Mouse (Mus musculus): ENCODE results near the gene Cmss1. TPM values are rescaled to one million over a fixed set of nuclear protein-coding genes. Genes with fewer than 3 reads are reported as not detected.

Gene Cmss1
- 55.5 and 61.7 TPM in 2 replicates for polyA plus RNA-seq (2016; fragmentation: Nextera tagmentation; extraction: Ambion mirVana)

- under 1% methylated on average over 64 of the region's 64 CpGs for WGBS
- Histone ChIP-seq H3K27ac (peak within 1 kb of the TSS; percentile 93), H3K9me3 (0 out of 2 replicates have a peak, but pooled peaks cover 3% of the 10 kb centered on the region), H3K36me3 (no peaks in the 10 kb centered on the region), H3K4me1 (replicated peaks) (peaks cover 13% of the 10 kb centered on the region), H3K4me3 (peak within 1 kb of the TSS; percentile 96), H3K27me3 (ENCODE audit: insufficient read depth, poor library complexity, severe bottlenecking) (no peaks in the 10 kb centered on the region)
- DNase-seq (ENCODE audit: low spot score) = peak; percentile 89
Observed at GRCm38 (mm10) chr16:57606444-57607227, at the start of gene Cmss1. Cmss1 (minus strand) TSS chr16:57606864.

DNA sequence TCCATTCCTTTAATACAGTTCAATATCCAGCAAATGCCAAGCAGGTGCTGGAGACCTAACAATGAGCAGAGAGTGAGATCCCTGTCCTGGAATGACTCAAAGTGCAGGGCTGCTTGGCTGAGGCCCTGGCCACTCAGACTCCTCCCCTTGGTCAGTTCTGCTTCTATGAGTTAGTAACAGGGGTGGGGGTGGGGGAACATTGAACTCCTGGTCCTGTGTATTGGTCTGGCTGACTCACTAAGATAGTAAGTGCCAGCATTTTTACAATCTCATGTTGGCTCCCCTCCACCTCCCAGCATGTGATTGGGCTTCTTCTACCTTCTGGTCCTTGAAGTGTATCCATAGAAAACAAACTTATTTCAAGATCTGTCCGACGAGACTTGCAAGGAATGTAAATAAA, 43.2 kb upstream of the Cmss1 start:
- Histone ChIP-seq H3K27me3 (ENCODE audit: insufficient read depth, poor library complexity, severe bottlenecking) (no peaks in the 10 kb centered on the region), H3K4me3 (no peak overlapping the region), H3K27ac (no peak overlapping the region), H3K36me3 (no peaks in the 10 kb centered on the region), H3K4me1 (replicated peaks) (no peaks in the 10 kb centered on the region), H3K9me3 (no peaks in the 10 kb centered on the region)
- no peak for DNase-seq (ENCODE audit: low spot score)
- WGBS = 67% methylated on average over 2 of the region's 2 CpGs

- no peak for DNase-seq (ENCODE audit: low spot score)
- WGBS = 77% methylated on average over 10 of the region's 10 CpGs
- no peak overlapping the region for H3K4me3 ChIP-seq
Observed at GRCm38 (mm10) chr16:57641346-57641885, 34.8 kb upstream of the Cmss1 start.

DNA sequence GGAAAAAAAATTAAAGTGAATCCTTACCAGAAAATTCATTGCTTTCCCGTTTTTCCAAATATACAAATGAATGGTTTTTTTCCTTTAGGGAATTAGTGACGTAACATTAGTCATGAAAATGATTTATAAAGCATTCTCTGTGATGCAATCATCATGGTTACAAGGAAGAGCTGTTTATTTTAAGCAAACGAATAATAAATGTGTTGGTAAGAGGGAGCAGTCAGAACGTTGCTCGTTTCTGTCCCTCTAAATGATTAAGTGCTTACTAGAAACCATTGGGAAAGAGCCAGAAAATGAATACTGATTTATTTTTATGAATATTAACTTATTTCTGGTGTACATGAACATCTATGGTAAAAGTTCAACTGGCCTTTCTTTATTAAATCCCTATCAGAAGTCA, 28.1 kb upstream of the Cmss1 start:
- no peak overlapping the region for H3K27ac ChIP-seq
- 85% methylated on average over 5 of the region's 5 CpGs for whole genome bisulfite sequencing

More at GRCm38 (mm10) chr16:57641346-57641885, 34.8 kb upstream of the Cmss1 start:
- H3K36me3 ChIP-seq = no peaks in the 10 kb centered on the region
- H3K27me3 ChIP-seq (ENCODE audit: insufficient read depth, poor library complexity, severe bottlenecking) = no peaks in the 10 kb centered on the region
- H3K4me1 ChIP-seq (replicated peaks) = no peaks in the 10 kb centered on the region
- no peaks in the 10 kb centered on the region for H3K9me3 ChIP-seq
- no peak overlapping the region for H3K27ac ChIP-seq

DNA sequence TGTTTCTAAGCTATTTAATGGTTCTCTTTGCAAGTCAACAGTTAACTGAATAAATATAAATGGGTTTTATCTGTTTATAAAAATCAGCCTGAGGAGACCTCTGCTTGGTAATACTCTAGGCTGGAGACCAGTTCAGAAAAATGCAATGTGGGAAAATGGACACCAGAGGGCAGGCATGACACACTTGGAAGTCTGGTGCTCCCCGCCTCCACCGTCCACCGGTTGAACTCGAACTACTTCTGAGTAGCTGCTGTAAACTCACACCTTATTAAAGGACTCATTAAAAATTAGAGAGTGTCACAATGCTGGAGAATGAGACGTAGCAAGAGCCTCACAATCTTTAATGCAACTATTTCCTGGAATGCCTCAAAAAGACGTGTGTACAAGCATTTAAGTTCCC, 27.5 kb upstream of the Cmss1 start:
- H3K4me1 ChIP-seq (replicated peaks) = no peaks in the 10 kb centered on the region
- H3K4me3 ChIP-seq = no peak overlapping the region
- no peaks in the 10 kb centered on the region for H3K27me3 ChIP-seq (ENCODE audit: insufficient read depth, poor library complexity, severe bottlenecking)
- peak; percentile 64 for DNase-seq (ENCODE audit: low spot score)
- no peak overlapping the region for H3K27ac ChIP-seq
- 14% methylated on average over 6 of the region's 6 CpGs for WGBS
- H3K36me3 ChIP-seq = no peaks in the 10 kb centered on the region
- no peaks in the 10 kb centered on the region for H3K9me3 ChIP-seq

More for the DNA sequence above, 28.1 kb upstream of the Cmss1 start:
- no peaks in the 10 kb centered on the region for H3K27me3 ChIP-seq (ENCODE audit: insufficient read depth, poor library complexity, severe bottlenecking)
- H3K4me1 ChIP-seq (replicated peaks) = no peaks in the 10 kb centered on the region
- no peak overlapping the region for H3K4me3 ChIP-seq
- no peaks in the 10 kb centered on the region for H3K36me3 ChIP-seq
- H3K9me3 ChIP-seq = no peaks in the 10 kb centered on the region
- DNase-seq (ENCODE audit: low spot score) = no peak

DNA sequence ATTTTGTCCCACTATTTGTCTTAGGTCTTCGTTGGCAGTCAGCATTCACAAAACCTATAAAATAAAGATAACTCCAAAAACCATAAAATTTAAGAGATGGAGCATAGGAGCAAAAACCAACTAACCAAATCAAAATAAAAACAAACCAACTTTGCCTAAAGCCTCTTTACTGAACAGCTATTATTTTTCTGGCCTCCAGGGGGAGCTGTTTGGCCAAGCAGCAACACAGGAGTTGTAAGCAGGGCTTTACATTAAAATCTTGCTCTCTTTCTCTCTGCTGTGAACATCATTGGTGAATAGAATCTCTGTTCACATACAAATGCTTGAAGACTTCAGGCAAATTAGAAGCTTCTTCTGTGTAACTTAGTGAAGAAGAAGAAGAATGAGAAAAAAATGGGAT, 5.1 kb upstream of the Cmss1 start:
- H3K27ac ChIP-seq = no peak overlapping the region
- no peak overlapping the region for H3K4me3 ChIP-seq
- WGBS = 0% methylated on average over 1 of the region's 1 CpGs
- peaks cover 5% of the 10 kb centered on the region for H3K4me1 ChIP-seq (replicated peaks)
- no peaks in the 10 kb centered on the region for H3K36me3 ChIP-seq
- no peaks in the 10 kb centered on the region for H3K27me3 ChIP-seq (ENCODE audit: insufficient read depth, poor library complexity, severe bottlenecking)
- H3K9me3 ChIP-seq = 0 out of 2 replicates have a peak, but pooled peaks cover 3% of the 10 kb centered on the region
- peak; percentile 10 for DNase-seq (ENCODE audit: low spot score)

- H3K4me3 ChIP-seq = no peak overlapping the region
- H3K36me3 ChIP-seq = no peaks in the 10 kb centered on the region
- no peak overlapping the region for H3K27ac ChIP-seq
- peaks cover 4% of the 10 kb centered on the region for H3K4me1 ChIP-seq (replicated peaks)
- no peaks in the 10 kb centered on the region for H3K27me3 ChIP-seq (ENCODE audit: insufficient read depth, poor library complexity, severe bottlenecking)
- no peaks in the 10 kb centered on the region for H3K9me3 ChIP-seq
- DNase-seq (ENCODE audit: low spot score) = no peak
Observed at GRCm38 (mm10) chr16:57601031-57601430, 5.6 kb downstream of the Cmss1 start.

DNA sequence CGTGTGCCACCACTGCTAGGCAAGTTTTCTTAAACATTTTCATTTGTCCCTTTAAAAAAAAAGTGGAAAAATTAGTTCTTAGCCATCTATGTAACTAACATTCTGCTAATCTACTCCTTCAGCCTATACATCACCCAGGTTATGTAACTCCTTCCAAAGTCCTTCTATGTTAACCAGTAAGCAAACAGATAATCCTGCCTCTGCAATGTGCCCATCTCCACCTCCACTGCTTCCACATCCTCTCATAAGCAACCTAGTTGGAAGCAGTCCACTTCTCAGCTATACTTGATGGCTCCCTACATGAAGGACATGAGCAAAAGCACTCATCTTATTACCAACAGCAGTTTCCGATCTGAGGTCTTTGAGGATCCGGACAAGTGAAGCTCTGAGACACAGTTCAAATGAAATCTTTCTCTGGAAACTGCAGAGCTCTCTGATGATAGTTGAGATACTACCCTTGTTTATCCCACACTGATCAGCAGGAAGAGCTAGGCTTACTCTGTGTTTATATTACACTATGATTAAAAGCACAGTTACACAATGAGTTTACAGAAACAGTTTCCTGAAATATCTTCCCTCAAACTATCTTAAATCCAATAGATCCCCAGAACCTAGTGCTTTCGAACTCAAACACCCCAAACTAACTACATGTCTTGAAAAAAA, 9.2 kb downstream of the Cmss1 start:
- 89% methylated on average over 4 of the region's 4 CpGs for WGBS
- no peaks in the 10 kb centered on the region for H3K27me3 ChIP-seq (ENCODE audit: insufficient read depth, poor library complexity, severe bottlenecking)
- H3K27ac ChIP-seq = no peak overlapping the region
- H3K4me3 ChIP-seq = no peak overlapping the region
- H3K36me3 ChIP-seq = no peaks in the 10 kb centered on the region
- H3K4me1 ChIP-seq (replicated peaks) = no peaks in the 10 kb centered on the region
- H3K9me3 ChIP-seq = no peaks in the 10 kb centered on the region
- DNase-seq (ENCODE audit: low spot score) = no peak

- H3K27ac ChIP-seq = no peak overlapping the region
- no peaks in the 10 kb centered on the region for H3K9me3 ChIP-seq
- H3K4me1 ChIP-seq (replicated peaks) = no peaks in the 10 kb centered on the region
- 42% methylated on average over 7 of the region's 7 CpGs for WGBS
- no peak overlapping the region for H3K4me3 ChIP-seq
- H3K27me3 ChIP-seq (ENCODE audit: insufficient read depth, poor library complexity, severe bottlenecking) = no peaks in the 10 kb centered on the region
- no peaks in the 10 kb centered on the region for H3K36me3 ChIP-seq
- DNase-seq (ENCODE audit: low spot score) = no peak
Observed at GRCm38 (mm10) chr16:57593422-57594157, 13.1 kb downstream of the Cmss1 start.

DNA sequence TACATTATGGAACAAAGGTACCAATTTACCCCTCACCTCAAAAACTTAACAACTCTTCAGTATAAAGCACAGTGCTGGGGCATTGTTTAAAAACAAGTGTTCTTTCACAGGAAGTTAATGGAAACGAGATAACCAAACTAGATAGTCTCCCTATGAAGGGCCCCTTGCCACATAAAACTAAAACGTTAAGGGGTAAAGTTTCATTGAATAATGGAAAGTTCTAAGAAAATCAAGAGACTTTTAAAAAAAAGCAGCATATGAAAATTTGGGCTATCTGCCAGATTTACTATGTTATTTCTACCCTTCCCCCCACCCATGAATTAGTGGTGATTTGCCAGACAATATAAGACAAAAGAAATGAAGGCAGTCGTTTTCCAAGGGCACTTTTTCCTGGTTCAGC, 21.5 kb downstream of the Cmss1 start:
- WGBS = 75% methylated on average over 3 of the region's 3 CpGs
- Histone ChIP-seq H3K27me3 (ENCODE audit: insufficient read depth, poor library complexity, severe bottlenecking) (no peaks in the 10 kb centered on the region), H3K36me3 (no peaks in the 10 kb centered on the region), H3K27ac (no peak overlapping the region), H3K4me1 (replicated peaks) (no peaks in the 10 kb centered on the region), H3K9me3 (no peaks in the 10 kb centered on the region), H3K4me3 (no peak overlapping the region)
- no peak for DNase-seq (ENCODE audit: low spot score)

- no peak overlapping the region for H3K4me3 ChIP-seq
- no peaks in the 10 kb centered on the region for H3K27me3 ChIP-seq (ENCODE audit: insufficient read depth, poor library complexity, severe bottlenecking)
- WGBS = 84% methylated on average over 2 of the region's 2 CpGs
- no peaks in the 10 kb centered on the region for H3K36me3 ChIP-seq
- H3K27ac ChIP-seq = no peak overlapping the region
- H3K9me3 ChIP-seq = no peaks in the 10 kb centered on the region
- no peak for DNase-seq (ENCODE audit: low spot score)
- no peaks in the 10 kb centered on the region for H3K4me1 ChIP-seq (replicated peaks)
Observed at GRCm38 (mm10) chr16:57582008-57582407, 24.7 kb downstream of the Cmss1 start.

- Histone ChIP-seq H3K9me3 (no peaks in the 10 kb centered on the region), H3K27ac (no peak overlapping the region), H3K27me3 (ENCODE audit: insufficient read depth, poor library complexity, severe bottlenecking) (no peaks in the 10 kb centered on the region), H3K4me3 (no peak overlapping the region), H3K36me3 (no peaks in the 10 kb centered on the region), H3K4me1 (replicated peaks) (no peaks in the 10 kb centered on the region)
- DNase-seq (ENCODE audit: low spot score) = no peak
- WGBS = 79% methylated on average over 7 of the region's 7 CpGs
Observed at GRCm38 (mm10) chr16:57580041-57580440, 26.6 kb downstream of the Cmss1 start.

All from hindbrain, embryonic 10.5 days (tissue).